Mouse (Mus musculus): ENCODE results near the gene Rps26. TPM values are rescaled to one million over a fixed set of nuclear protein-coding genes. Genes with fewer than 3 reads are reported as not detected.

The Rps26 gene
- 100 to 1,000 TPM; 382 to 405 TPM for total RNA-seq (2021)

- DNase-seq (ENCODE audit: extremely low spot score in 1 of 2, low spot score in 2 of 2) = peak; percentile 89 to 96
- intact Hi-C loops (cut with DNase I) = loop anchor here (5.0 kb wide), 1 partner anchor 46 kb away; the partner anchor contains the start of gene Suox
Measured at GRCm38 (mm10) chr10:128626311-128627310, at the start of gene Rps26. Gene Rps26 (minus strand): TSS chr10:128626747.

GRCm38 (mm10) chr10:128674469-128675008 lies 48.0 kb upstream of the Rps26 start:
- DNase-seq (ENCODE audit: extremely low spot score in 1 of 2, low spot score in 2 of 2) = no peak
- intact Hi-C loops (cut with DNase I) = loop anchor here (5.0 kb wide), 3 partner anchors 47 to 167 kb away; partner anchors contain the start of genes Pa2g4 and Rps26

DNA sequence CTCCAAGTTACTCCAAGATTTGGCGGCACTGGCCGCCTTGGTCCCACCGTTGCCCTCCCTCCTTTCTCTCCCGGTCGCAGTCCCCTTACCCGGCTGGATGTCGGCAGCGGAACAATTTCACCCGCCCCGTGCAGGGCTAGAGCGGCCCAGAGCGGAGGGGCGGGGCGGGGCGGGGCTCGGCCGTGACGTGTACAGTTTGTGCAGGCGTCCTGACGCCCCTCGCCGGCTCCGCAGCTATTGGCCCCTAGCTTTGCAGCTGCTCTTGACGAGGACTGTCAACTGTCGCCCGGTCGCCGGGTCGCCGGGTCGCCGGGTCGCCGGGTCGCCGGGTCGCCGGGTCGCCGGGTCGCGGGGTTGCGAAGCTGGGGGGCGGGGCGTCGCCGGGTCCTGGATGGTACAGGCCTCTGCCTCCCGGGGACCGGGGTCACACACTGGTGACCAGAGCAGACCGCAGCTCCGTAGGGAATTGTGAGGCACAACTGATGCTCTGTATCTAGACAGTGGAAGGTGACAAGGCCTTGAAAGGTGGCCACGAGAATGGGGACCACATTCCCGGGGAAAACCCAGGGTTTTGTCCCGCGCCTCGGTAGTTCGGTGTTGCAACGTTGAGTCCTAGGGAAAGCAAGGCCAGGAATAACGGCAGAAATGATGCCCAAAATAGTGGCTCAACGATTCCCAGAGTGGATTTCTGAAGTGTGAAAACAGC lies 47.4 kb upstream of the Rps26 start, which contains the start of gene Suox:
TSS of gene Suox (minus strand) at position 311 of the 706 bp plus-strand sequence.
- DNase-seq (ENCODE audit: extremely low spot score in 1 of 2, low spot score in 2 of 2) = peak; percentile 74 to 91
- intact Hi-C loops (cut with DNase I) = loop anchor here (5.0 kb wide), 3 partner anchors 47 to 167 kb away; partner anchors contain the start of genes Pa2g4 and Rps26

DNA sequence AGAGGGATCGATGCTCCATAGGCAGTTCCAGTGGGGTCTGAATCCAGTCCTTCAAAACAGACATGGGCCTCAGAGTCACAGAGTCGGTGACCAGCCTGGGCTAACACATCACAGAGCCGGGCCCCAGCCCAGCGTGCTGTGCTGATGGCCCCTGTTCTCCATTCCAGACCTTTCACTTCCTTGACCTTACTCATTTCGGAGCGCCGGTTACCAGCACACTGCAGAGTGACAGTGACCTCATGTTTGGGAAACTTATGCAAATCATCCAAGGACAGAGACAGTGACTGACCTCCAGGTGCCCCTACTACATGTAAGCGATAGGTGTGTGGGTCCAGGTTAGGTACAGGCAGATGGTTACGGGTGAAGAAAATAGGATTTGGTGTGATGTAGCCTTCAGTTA lies 44.6 kb upstream of the Rps26 start:
- DNase-seq (ENCODE audit: extremely low spot score in 1 of 2, low spot score in 2 of 2) = no peak
- intact Hi-C loops (cut with DNase I) = loop anchor here (5.0 kb wide), 3 partner anchors 44 to 164 kb away; partner anchors contain the start of genes Pa2g4 and Rps26

DNA sequence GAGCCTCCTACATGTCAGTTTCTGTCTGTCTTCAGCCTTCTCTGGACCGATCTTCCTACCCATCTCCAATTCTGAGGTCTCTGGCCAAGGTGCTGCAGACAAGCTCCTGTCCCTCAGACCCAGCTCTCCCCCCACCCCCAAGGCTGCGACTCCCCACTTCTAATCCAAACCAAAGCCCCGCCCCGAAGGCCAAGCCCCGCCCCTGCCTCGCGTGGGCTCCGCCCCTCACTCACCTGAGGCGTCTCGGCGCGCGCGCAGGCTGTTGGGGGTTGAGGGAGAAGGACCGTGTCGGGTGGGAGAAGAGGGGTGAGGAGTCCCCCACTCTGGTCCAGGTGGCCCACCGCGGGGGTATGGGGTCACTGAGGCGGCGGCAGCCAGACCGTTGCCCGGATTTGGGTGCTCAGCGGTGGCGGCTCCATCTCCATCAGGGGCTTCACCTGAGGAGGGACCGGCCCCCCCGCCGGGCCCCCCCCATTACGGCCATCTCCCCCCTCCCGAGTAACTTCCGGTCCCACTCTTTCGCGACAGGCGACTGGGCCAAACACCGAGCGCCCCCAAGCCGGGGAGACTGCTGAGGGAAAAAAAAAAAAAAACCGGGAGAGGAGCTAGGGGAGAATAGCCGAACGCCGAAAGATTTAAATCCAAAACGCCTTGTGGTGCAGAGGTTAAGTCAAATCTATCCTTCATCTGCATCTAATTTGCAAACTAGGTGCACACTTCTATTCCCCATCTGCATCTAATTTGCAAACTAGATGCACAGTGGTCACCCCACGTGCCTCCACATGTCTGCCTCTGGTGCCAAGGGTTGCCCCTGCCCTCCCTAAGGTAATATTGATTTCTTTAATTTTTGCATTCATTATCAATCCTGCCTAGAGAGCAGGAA lies 42.5 kb upstream of the Rps26 start:
- peak; percentile 24 to 77 for DNase-seq (ENCODE audit: extremely low spot score in 1 of 2, low spot score in 2 of 2)
- intact Hi-C loops (cut with DNase I) = no loop called here

GRCm38 (mm10) chr10:128665806-128666205 lies 39.3 kb upstream of the Rps26 start:
- DNase-seq (ENCODE audit: extremely low spot score in 1 of 2, low spot score in 2 of 2) = no peak
- intact Hi-C loops (cut with DNase I) = no loop called here

DNA sequence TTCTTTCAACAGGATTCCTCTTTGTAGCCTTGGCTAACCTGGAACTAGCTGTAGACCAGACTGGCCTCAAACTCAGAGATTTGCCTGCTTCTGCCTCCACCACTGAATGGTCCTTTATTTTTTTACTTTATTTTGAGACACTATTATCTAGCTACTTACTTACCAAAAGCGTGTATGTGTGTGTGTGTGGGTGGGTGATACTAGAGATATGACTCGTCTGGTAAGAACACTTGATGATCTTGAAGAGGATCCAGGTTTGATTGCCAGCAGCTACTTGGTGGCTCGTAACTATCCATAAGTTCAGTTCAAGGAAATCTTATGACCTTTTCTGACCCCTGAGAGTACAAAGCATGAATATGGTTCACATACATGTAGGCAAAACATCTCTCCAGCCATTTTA lies 38.8 kb upstream of the Rps26 start:
- intact Hi-C loops (cut with DNase I) = no loop called here
- DNase-seq (ENCODE audit: extremely low spot score in 1 of 2, low spot score in 2 of 2) = no peak

- DNase-seq (ENCODE audit: extremely low spot score in 1 of 2, low spot score in 2 of 2) = no peak
- intact Hi-C loops (cut with DNase I) = no loop called here
Measured at GRCm38 (mm10) chr10:128664808-128665207, 38.3 kb upstream of the Rps26 start.

GRCm38 (mm10) chr10:128663441-128664220 lies 37.1 kb upstream of the Rps26 start:
- no peak for DNase-seq (ENCODE audit: extremely low spot score in 1 of 2, low spot score in 2 of 2)
- intact Hi-C loops (cut with DNase I) = no loop called here

DNA sequence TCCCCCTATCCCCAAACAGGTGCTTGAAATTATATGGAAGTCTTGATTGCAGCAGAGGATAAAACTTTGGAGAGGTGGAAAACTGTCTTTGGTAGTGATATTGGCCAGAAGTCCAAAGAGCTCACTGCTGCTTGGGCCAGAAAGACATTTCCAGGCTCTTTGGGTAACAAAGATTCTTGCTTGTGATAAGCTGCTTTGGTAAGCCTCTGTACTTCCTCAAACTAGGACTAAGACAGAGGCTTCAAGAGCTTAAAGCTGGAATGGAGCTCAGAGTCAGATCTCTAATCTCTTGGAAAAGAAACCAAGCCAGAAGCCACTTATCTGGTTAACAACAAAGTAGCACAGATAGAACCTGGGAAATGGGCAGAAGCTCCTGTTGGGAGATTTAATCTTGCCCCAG lies 35.9 kb upstream of the Rps26 start:
- intact Hi-C loops (cut with DNase I) = no loop called here

DNA sequence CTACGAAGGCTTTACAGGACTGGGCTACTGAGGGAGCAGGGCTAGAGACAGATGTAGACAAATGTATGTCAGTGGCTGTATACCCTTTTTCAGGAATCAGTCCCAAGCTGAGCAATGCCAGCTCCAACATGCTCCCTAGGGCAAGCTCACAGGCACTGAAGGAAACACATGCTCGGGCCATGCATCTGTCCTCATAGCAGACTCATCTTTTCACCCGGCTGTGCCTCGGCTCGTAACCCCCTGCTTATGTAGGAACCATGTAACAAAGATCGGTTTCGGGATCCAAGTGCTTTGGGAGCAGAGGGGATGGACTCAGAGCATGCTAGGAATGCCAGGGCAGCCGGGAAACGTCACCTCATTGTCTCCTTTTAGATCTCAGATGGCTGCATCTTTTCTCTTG lies 32.9 kb upstream of the Rps26 start:
- intact Hi-C loops (cut with DNase I) = no loop called here
- DNase-seq (ENCODE audit: extremely low spot score in 1 of 2, low spot score in 2 of 2) = no peak

More for the DNA sequence above, 35.9 kb upstream of the Rps26 start:
- no peak for DNase-seq (ENCODE audit: extremely low spot score in 1 of 2, low spot score in 2 of 2)

DNA sequence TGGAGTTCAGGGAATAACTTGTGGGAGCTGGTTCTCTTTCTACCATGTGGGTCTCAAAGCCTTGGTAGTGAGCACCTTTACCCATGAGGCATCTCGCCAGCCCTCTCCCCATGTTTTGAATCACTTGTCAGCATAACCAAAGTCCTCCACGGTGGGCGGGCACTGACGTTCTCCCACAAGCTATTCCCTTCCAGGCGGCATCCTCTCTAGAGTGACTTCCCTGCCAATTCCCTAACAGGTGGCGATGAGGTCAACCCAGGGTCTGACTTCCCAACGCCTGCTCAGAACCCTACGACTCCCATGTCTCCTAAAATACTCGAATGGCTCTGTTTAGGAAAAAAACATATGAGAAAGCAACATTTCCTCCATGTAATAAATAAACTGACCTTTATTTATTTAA lies 31.3 kb upstream of the Rps26 start:
- DNase-seq (ENCODE audit: extremely low spot score in 1 of 2, low spot score in 2 of 2) = no peak
- intact Hi-C loops (cut with DNase I) = no loop called here

DNA sequence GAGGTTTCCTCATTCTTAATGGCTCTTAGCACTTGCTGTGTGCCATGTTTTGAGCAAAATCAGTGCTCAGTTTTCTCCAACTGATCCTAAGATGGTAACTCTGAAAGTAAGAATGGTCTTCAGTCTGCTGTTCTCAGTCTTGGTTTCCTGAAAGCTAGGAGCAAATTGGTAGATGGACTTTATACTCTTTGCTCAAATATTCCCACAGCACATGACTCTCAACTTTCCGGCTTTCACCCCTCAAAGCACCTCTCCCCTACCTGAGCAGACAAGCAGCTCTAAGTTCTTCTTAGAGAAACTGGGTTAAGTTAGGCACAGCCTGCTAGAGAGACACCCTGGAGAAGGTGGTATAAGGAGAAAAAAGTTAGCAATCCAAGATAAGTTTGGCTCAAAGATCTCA lies 30.2 kb upstream of the Rps26 start:
- DNase-seq (ENCODE audit: extremely low spot score in 1 of 2, low spot score in 2 of 2) = no peak
- intact Hi-C loops (cut with DNase I) = no loop called here

DNA sequence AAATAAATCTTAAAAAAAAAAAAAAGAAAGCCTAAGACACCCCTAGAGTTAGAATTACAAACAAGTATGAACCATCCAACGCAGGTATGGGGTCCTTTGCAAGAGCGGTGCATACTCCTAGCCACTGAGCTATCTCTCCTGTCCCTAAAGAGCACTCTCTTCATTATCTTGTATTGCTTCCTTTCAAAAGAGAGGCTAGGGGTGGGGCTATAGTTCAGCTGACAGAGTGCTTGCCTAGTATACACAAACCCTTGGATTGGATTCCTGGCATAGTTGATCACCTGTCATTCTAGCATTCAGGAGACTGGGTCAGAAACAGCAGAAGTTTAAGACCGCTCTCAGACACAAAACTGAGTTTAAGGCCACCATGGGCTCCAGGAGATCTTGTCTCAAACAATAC lies 28.7 kb upstream of the Rps26 start:
- no peak for DNase-seq (ENCODE audit: extremely low spot score in 1 of 2, low spot score in 2 of 2)
- intact Hi-C loops (cut with DNase I) = no loop called here

- DNase-seq (ENCODE audit: extremely low spot score in 1 of 2, low spot score in 2 of 2) = no peak
- intact Hi-C loops (cut with DNase I) = no loop called here
Measured at GRCm38 (mm10) chr10:128653866-128654265, 27.3 kb upstream of the Rps26 start.

DNA sequence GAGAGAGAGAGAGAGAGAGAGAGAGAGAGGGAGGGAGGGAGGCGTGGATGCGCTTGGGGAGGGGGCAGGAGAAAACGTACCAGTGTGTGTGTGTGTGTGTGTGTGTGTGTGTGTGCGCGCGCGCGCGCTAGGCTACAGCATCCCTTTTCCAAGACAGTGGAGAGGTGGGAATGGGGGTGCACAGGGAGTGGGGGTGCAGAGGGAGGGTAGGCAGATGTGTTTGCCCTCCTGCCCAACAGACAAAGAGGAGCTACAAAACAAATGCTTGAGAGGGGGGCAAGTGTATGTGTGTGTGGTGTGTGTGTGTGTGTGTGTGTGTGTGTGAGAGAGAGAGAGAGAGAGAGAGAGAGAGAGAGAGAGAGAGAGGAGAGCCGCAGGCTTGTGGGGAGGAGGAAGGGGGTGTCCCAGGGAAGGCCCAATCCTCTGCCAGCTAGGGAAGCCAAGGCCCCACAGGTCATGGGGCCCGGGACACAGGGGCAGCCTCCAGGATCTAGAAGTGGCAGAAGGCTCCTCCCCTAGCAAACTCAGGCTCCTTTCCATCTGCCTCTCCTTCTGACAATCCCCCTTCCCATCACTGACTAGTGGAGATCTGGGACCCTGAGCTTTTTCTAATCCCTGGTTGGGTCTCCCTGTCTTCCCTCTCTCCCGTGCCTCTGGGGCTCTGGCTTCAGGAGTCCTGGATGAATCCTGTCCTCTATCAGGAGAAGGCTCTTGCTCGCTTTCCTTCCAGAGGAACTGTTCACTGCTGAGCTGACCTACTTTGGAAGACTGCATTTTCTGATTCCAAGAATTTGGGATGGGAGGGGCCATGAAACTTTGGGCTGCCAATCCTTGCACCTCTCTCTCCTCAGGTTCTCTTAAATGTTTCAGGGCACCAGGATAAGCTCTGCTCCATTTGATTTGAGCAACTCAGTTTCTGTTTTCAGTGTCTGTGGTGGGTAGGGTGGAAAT lies 19.9 kb upstream of the Rps26 start:
- DNase-seq (ENCODE audit: extremely low spot score in 1 of 2, low spot score in 2 of 2) = peak; percentile 45 to 72
- intact Hi-C loops (cut with DNase I) = no loop called here

All from left cerebral cortex, postnatal 10 days (tissue).